Mouse (Mus musculus): ENCODE results near the gene Frmd4a. TPM values are rescaled to one million over a fixed set of nuclear protein-coding genes. Genes with fewer than 3 reads are reported as not detected.

The Frmd4a gene
- total RNA-seq, 2 experiments from 2014 or later: 12.8 to 17.1 TPM

- no peak for ATAC-seq (ENCODE audit: poor library complexity, severe bottlenecking)
Measured at GRCm38 (mm10) chr2:4636656-4637055, 619.1 kb downstream of the Frmd4a start.

- no peak for ATAC-seq (ENCODE audit: poor library complexity, severe bottlenecking)
Measured at GRCm38 (mm10) chr2:4638189-4638588, 620.7 kb downstream of the Frmd4a start.

GRCm38 (mm10) chr2:4645066-4645465, 627.5 kb downstream of the Frmd4a start:
- no peak for ATAC-seq (ENCODE audit: poor library complexity, severe bottlenecking)

- ATAC-seq (ENCODE audit: poor library complexity, severe bottlenecking): no peak
Measured at GRCm38 (mm10) chr2:4648094-4648493, 630.6 kb downstream of the Frmd4a start.

- no peak for ATAC-seq (ENCODE audit: poor library complexity, severe bottlenecking)
Measured at GRCm38 (mm10) chr2:4649646-4650045, 632.1 kb downstream of the Frmd4a start.

GRCm38 (mm10) chr2:4651500-4652285, 634.2 kb downstream of the Frmd4a start, which contains the start of gene Prpf18:
Gene Prpf18 (minus strand): TSS chr2:4652113.
- peak; percentile 96 for ATAC-seq (ENCODE audit: poor library complexity, severe bottlenecking)

GRCm38 (mm10) chr2:4660677-4661076, 643.2 kb downstream of the Frmd4a start:
- no peak for ATAC-seq (ENCODE audit: poor library complexity, severe bottlenecking)
